Mouse (Mus musculus) kidney, embryonic 16.5 days (tissue): ENCODE measurements at regions not wholly inside any gene's neighbourhood (a gene's known extent, or its start where the extent isn't known, plus 50 kb on each side); places are given as distances from the start of the nearest gene placed in this dataset.
A peak's percentile ranks its signal among the peaks of the same experiment; 100 is the strongest.

ENCODE experiments used
- ATAC-seq: fragments of 200-750 bp; cut with Nextera tagmentation; 2 replicates; pipeline ENCODE4 v1.8.0; 2017; ENCODE audit warnings: moderate TSS enrichment; ENCODE audit not compliant: low FRiP score, low TSS enrichment
- H3K27ac ChIP-seq: fragments of 300-500 bp; sonication (generic); 2 replicates; pipeline ENCODE4 v1.5.1; 2014; ENCODE audit warnings: low read length
- H3K27me3 ChIP-seq: fragments of 300-500 bp; sonication (generic); 2 replicates; pipeline ENCODE4 v1.6.1; 2014; ENCODE audit warnings: low read length, control low read depth, mixed read lengths; ENCODE audit not compliant: insufficient read depth
- H3K36me3 ChIP-seq: fragments of 300-500 bp; sonication (generic); 2 replicates; pipeline ENCODE4 v1.6.1; 2014; ENCODE audit warnings: low read length, control low read depth, mixed read lengths; ENCODE audit not compliant: insufficient read depth
- H3K4me1 ChIP-seq: fragments of 300-500 bp; sonication (generic); 2 replicates; pipeline ENCODE4 v1.6.1; 2014; ENCODE audit warnings: low read length, control low read depth, mixed read lengths; ENCODE audit not compliant: insufficient read depth
- H3K4me2 ChIP-seq: fragments of 300-500 bp; sonication (generic); replicated peaks from 2 replicates; pipeline ENCODE4 v1.6.1; 2014; ENCODE audit warnings: low read depth, low read length
- H3K4me3 ChIP-seq: fragments of 300-500 bp; sonication (generic); 2 replicates; pipeline ENCODE4 v1.5.1; 2014; ENCODE audit warnings: mild to moderate bottlenecking, low read length
- H3K9ac ChIP-seq: fragments of 300-500 bp; sonication (generic); replicated peaks from 2 replicates; pipeline ENCODE4 v1.6.1; 2014; ENCODE audit warnings: low read length
- H3K9me3 ChIP-seq: fragments of 300-500 bp; sonication (generic); 2 replicates; pipeline ENCODE4 v1.6.1; 2016; ENCODE audit warnings: low read length, control low read depth
- WGBS: fragments of 180-500 bp; shearing (Covaris S2); extraction: QIAGEN DNeasy Blood & Tissue Kit; methylation state at CpG from one replicate; pipeline ENCODE4 v1.1.7; 2014; 5-methylcytosine and 5-hydroxymethylcytosine counted together

DNA sequence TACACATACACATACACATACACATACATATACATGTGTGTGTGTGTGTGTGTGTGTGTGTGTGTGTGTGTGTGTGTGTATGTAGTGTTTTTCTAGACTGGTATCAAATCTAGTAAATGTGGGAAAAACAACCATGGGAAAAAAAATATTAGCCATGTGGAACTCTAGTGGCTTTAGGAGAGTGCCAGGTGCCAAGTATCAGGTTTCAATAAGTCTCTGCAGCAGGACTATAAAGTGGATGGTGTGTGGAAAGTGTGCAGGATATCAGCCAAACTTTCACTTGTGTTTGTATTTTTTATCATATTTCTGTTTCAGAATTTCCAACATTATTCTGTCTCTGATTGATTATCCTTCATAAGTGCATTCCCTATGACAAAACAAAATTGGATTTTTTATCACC, 653.3 kb upstream of the Fam98a start:
- Histone ChIP-seq H3K36me3 (no peaks in the 10 kb centered on the region), H3K4me3 (no peak overlapping the region), H3K27ac (no peak overlapping the region), H3K9me3 (no peaks in the 10 kb centered on the region), H3K27me3 (no peaks in the 10 kb centered on the region), H3K9ac (no peak overlapping the region), H3K4me1 (no peaks in the 10 kb centered on the region), H3K4me2 (no peak overlapping the region)
- ATAC-seq = no peak

DNA sequence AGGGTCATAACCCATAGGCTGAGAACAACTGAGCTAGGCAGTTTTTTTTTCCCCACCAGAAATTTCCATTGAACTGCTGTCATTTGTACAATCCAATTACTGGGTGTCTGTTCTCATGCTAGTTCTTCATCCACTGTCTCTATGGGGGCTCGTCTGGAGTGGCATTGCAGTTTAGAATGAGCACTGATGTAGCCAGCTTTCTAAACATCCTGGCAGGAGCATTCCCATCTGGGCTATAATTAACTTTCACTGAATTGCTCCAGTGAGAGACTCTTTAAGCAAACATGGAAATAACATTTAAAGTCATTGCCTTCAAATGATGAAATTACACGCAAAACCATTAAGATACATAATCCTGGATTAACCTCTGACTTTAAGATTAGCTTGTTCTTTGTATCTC, 633.1 kb upstream of the Fam98a start:
- no peak overlapping the region for H3K4me3 ChIP-seq
- 72% methylated on average over 2 of the region's 2 CpGs for WGBS
- no peak overlapping the region for H3K4me2 ChIP-seq
- H3K36me3 ChIP-seq = no peaks in the 10 kb centered on the region
- no peak for ATAC-seq
- no peak overlapping the region for H3K9ac ChIP-seq
- no peaks in the 10 kb centered on the region for H3K9me3 ChIP-seq
- H3K27me3 ChIP-seq = no peaks in the 10 kb centered on the region
- no peaks in the 10 kb centered on the region for H3K4me1 ChIP-seq
- no peak overlapping the region for H3K27ac ChIP-seq

DNA sequence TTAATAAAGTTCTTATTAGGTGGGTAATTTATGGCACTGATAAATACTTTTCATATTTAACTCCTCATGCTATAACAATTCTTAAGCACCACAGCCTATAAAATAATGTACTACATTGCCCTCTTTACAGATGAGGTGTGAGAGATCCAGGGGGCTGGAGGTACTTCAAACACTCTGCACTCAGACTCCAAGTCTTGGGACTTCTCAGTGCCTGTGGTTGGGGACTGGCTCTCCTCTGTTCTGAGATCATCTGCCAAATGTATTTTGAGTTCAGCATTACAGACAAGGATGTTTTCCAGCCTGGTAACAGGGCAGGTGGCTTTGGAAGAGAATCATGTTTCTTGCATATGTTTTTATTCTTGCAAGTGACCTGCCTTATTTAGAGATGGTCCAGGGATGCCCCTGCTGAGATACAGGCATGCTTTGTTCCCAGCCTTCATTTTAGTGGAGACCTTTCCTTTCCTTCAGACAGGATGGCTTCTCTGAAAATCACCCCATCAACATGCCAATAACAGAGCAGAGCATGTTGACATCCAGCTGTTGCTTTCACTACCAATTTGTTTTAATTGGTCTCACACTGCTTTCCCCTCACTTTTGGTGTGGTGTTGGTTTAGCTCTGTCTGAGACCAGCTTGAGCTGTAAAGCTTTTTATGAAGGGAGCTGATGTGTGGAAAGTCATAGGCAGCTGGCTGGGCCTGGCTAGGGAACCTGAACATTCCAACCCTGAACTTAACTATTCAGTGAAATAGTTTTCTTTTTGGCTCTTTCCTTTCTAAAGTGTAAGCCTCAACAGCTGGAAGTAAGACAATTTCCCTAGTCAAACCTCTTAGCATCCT, 585.1 kb upstream of the Fam98a start:
- H3K4me3 ChIP-seq = no peak overlapping the region
- no peak overlapping the region for H3K4me2 ChIP-seq
- no peaks in the 10 kb centered on the region for H3K4me1 ChIP-seq
- no peak overlapping the region for H3K27ac ChIP-seq
- H3K36me3 ChIP-seq = no peaks in the 10 kb centered on the region
- H3K9me3 ChIP-seq = no peaks in the 10 kb centered on the region
- no peaks in the 10 kb centered on the region for H3K27me3 ChIP-seq
- ATAC-seq = no peak
- no peak overlapping the region for H3K9ac ChIP-seq

DNA sequence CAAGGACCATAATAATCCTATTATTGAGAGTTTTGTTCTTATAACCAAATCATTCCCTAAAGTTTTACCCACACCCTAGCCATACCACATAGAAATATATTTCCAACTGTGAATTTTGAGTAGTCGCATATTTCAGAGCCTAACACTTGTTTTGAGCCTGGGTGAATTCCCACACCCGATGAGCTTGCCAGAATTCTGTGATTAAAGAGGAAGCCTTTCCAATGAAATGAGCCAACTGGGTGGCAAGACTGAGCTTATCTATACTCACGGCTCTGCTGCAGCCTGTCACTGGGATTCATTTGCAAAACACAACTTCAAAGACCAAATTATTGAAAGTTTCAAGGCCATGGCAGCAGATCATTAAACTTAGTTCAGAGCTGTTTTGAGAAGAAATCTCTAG, 582.3 kb upstream of the Fam98a start:
- no peak overlapping the region for H3K4me2 ChIP-seq
- no peaks in the 10 kb centered on the region for H3K36me3 ChIP-seq
- ATAC-seq = no peak
- no peak overlapping the region for H3K4me3 ChIP-seq
- 73% methylated on average over 3 of the region's 3 CpGs for WGBS
- H3K4me1 ChIP-seq = no peaks in the 10 kb centered on the region
- no peak overlapping the region for H3K27ac ChIP-seq
- H3K9me3 ChIP-seq = no peaks in the 10 kb centered on the region
- no peaks in the 10 kb centered on the region for H3K27me3 ChIP-seq
- H3K9ac ChIP-seq = no peak overlapping the region

GRCm38 (mm10) chr17:76125260-76125659, 573.5 kb upstream of the Fam98a start:
- 85% methylated on average over 5 of the region's 5 CpGs for WGBS
- no peaks in the 10 kb centered on the region for H3K4me1 ChIP-seq
- no peak overlapping the region for H3K27ac ChIP-seq
- no peak overlapping the region for H3K4me3 ChIP-seq
- no peaks in the 10 kb centered on the region for H3K9me3 ChIP-seq
- H3K36me3 ChIP-seq = no peaks in the 10 kb centered on the region
- no peak for ATAC-seq
- no peak overlapping the region for H3K9ac ChIP-seq
- no peak overlapping the region for H3K4me2 ChIP-seq
- no peaks in the 10 kb centered on the region for H3K27me3 ChIP-seq

GRCm38 (mm10) chr17:76111315-76112195, 559.8 kb upstream of the Fam98a start:
- ATAC-seq = no peak
- Histone ChIP-seq H3K9ac (no peak overlapping the region), H3K36me3 (no peaks in the 10 kb centered on the region), H3K4me1 (no peaks in the 10 kb centered on the region), H3K4me2 (no peak overlapping the region), H3K27ac (no peak overlapping the region), H3K4me3 (no peak overlapping the region), H3K27me3 (no peaks in the 10 kb centered on the region), H3K9me3 (no peaks in the 10 kb centered on the region)
- 81% methylated on average over 9 of the region's 9 CpGs for WGBS

GRCm38 (mm10) chr17:76110856-76111255, 559.1 kb upstream of the Fam98a start:
- Histone ChIP-seq H3K9ac (no peak overlapping the region), H3K27ac (no peak overlapping the region), H3K4me1 (no peaks in the 10 kb centered on the region), H3K9me3 (no peaks in the 10 kb centered on the region), H3K27me3 (no peaks in the 10 kb centered on the region), H3K4me2 (no peak overlapping the region), H3K36me3 (no peaks in the 10 kb centered on the region), H3K4me3 (no peak overlapping the region)
- 86% methylated on average over 1 of the region's 1 CpGs for WGBS
- ATAC-seq = no peak

DNA sequence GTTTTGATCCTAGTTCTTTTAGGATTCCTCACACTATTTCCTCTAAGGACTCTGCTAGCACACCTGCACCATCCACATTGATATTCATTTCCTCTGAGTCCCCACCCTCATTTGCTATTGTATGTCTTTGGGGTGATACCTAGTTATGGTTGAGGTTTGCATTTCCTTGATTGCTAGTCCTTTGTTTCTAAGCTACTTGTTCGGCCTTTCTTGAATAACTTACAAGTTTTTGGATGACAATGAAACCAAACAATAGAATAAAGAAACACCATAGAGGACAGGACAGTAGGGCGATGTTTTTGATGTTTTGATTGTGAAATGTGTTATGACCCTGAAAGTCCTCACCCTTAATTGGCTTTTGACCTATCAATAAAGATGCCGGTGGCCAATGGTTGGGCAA, 531.8 kb upstream of the Fam98a start:
- no peak overlapping the region for H3K9ac ChIP-seq
- no peak for ATAC-seq
- no peak overlapping the region for H3K4me2 ChIP-seq
- H3K36me3 ChIP-seq = no peaks in the 10 kb centered on the region
- H3K4me1 ChIP-seq = no peaks in the 10 kb centered on the region
- H3K27me3 ChIP-seq = no peaks in the 10 kb centered on the region
- H3K27ac ChIP-seq = no peak overlapping the region
- H3K4me3 ChIP-seq = no peak overlapping the region
- H3K9me3 ChIP-seq = no peaks in the 10 kb centered on the region
- 85% methylated on average over 3 of the region's 3 CpGs for WGBS

DNA sequence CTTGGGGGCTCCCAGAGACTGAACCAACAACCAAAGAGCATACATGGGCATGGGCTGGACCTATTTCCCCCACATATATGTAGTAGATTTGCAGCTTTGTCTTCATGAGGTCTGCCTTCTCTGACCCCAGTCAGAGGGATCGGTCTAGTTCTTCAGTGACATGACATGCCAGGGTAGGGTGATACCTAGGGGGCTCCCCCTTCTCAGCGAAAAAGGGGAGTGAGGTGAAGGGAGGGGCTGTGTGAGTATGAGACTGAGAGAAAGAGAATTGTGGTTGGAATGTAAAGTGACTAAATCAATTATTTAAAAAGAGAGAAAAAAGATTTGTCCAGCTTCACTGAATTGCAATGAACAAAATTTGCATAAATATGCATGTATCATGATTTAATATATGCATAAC, 530.0 kb upstream of the Fam98a start:
- no peaks in the 10 kb centered on the region for H3K27me3 ChIP-seq
- WGBS = 71% methylated on average over 2 of the region's 2 CpGs

DNA sequence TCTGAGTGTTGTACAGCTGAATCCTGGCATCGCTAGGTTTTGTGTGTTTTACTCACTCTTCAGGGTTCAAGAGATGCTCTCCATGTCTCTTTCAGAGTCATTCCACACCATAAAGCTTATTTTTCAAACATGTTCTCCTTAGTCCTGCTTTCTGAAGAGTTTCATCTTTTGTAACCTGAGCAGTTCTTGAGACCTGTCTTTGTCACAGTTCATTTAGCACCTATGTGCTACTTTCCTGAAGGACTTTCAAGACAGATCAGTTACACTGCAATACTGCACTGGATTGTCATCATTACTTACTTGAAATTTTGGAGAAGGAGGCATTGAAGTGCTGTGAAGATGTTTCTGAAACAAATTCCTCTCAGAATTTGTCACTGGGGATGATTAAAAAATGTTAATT, 494.7 kb upstream of the Fam98a start:
- Histone ChIP-seq H3K27me3 (no peaks in the 10 kb centered on the region), H3K27ac (no peak overlapping the region), H3K4me1 (no peaks in the 10 kb centered on the region), H3K4me2 (no peak overlapping the region), H3K36me3 (no peaks in the 10 kb centered on the region), H3K9ac (no peak overlapping the region), H3K4me3 (no peak overlapping the region), H3K9me3 (no peaks in the 10 kb centered on the region)
- 37% methylated on average over 1 of the region's 1 CpGs for WGBS
- peak; percentile 49; the same call in 1 of the 2 replicates for ATAC-seq

More for the DNA sequence above, 530.0 kb upstream of the Fam98a start:
- Histone ChIP-seq H3K27ac (no peak overlapping the region), H3K9ac (no peak overlapping the region), H3K4me3 (no peak overlapping the region), H3K4me2 (no peak overlapping the region), H3K4me1 (no peaks in the 10 kb centered on the region), H3K9me3 (no peaks in the 10 kb centered on the region), H3K36me3 (no peaks in the 10 kb centered on the region)
- ATAC-seq = no peak
